Comparison of ENCODE assay signal across 9 mouse cellular contexts in the genomic region with DNA sequence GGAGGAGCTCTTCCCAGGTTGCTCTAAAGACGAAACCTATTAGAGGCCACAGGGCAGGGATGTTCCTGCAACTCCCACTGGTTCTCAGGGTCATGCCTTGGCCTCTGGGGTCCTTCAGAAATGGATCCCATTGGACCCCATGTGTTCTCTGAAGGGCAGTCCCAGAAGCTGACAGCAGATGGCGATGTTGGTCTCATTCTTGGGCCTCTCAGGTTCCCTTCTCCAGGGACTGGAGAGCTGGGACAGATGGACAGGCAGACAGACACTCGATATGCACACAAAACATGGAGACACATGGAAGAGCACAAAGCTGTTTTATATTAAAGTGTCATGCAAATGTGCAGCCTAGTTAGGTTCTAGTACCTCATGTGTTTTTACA. TPM values are rescaled to one million over a fixed set of nuclear protein-coding genes. Genes with fewer than 3 reads are reported as not detected.
DNase-seq lines count a peak whose midpoint lies in the region.
"Had no signal": no experiment of that assay in that cellular context is flagged by ENCODE, and none has a peak within 500 bp of the region (broad histone marks: within the 10 kb centered on the region; RNA-seq: fewer than 3 reads in every experiment).

No protein-coding gene starts in this region.

- no peak overlapping the region for H3K27ac ChIP-seq in heart, embryonic 10.5 days

- no peaks in the 10 kb centered on the region for H3K36me3 ChIP-seq in heart, embryonic 10.5 days

- intact Hi-C loops in left cerebral cortex, postnatal 25 days (cut with DNase I), result loop anchor here (1.0 kb wide), 1 partner anchor 174 kb away; no protein-coding TSS in a partner anchor

- peak; percentile 22 for DNase-seq in heart, adult 8-10 months (ENCODE audit: low spot score)
- no peak for DNase-seq in heart, embryonic 10.5 days (ENCODE audit: low spot score)
- peak; percentile 43 for DNase-seq in Muller cell, postnatal 12 days (ENCODE audit: inconsistent ontology term)
- peak; percentile 49 to 65 for DNase-seq in cerebellum, postnatal 36 days
- DNase-seq in hindlimb bud, embryonic 11.5 days (ENCODE audit: extremely low spot score, low read depth, low spot score), result peak; percentile 54
- peak; percentile 51 to 68 for DNase-seq in left cerebral cortex, postnatal 25 days (ENCODE audit: low spot score in 2 of 2)
- DNase-seq in ovary, adult 18-20 months (ENCODE audit: low spot score), result peak; percentile 7
- DNase-seq in thymus, postnatal 25 days, result peak; percentile 36

- peaks cover 33% of the 10 kb centered on the region for H3K27me3 ChIP-seq in heart, embryonic 10.5 days (ENCODE audit: insufficient read depth, poor library complexity, severe bottlenecking)

- peaks cover 16% of the 10 kb centered on the region for H3K9me3 ChIP-seq in heart, embryonic 10.5 days

- WGBS in heart, embryonic 10.5 days, result 17% methylated on average over 3 of the region's 3 CpGs

- no peak overlapping the region for H3K4me3 ChIP-seq in heart, embryonic 10.5 days

- no peaks in the 10 kb centered on the region for H3K4me1 ChIP-seq in heart, embryonic 10.5 days

RNA-seq across cellular contexts. Expression of gene Tas1r2, which starts 31.3 kb away (rescaled TPM):
- not detected for total RNA-seq in heart, adult 8-10 months (2022)
- polyA plus RNA-seq in heart, embryonic 10.5 days (2016; fragmentation: Nextera tagmentation; extraction: Ambion mirVana), result not detected in 2 replicates
- not detected for total RNA-seq in left cerebral cortex, postnatal 25 days (2021)
- polyA plus RNA-seq: liver, embryonic 16.5 days had no signal
